Mouse (Mus musculus) ovary, postnatal 36 days (tissue): ENCODE results near the gene Iqcf3.

Source experiments
- DNase-seq: peaks from one replicate; pipeline ENCODE4 v3.0.0; 2022; ENCODE audit warnings: low spot score, mixed read lengths

The Iqcf3 gene

DNA sequence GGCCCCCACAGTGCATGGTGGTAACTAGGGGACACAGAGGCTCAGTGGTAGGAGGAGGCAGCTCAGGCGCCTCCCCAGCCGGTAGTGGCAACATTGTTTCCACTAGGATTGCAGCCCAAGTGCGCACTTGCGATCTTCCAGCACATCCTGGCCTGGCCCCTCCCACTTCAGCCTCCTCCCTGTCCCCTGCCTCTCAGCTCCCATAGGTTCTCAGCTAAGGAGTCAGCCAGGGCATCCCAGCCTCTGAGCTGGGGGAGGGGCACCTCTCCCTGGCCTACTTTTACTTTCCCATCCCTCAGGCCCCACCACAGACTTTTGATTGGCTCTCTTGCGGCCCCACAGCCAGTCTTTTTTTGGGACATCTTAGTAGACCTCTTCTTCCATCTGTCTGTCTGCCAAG lies 89.5 kb downstream of the Iqcf3 start:
- peak; percentile 52 for DNase-seq

DNA sequence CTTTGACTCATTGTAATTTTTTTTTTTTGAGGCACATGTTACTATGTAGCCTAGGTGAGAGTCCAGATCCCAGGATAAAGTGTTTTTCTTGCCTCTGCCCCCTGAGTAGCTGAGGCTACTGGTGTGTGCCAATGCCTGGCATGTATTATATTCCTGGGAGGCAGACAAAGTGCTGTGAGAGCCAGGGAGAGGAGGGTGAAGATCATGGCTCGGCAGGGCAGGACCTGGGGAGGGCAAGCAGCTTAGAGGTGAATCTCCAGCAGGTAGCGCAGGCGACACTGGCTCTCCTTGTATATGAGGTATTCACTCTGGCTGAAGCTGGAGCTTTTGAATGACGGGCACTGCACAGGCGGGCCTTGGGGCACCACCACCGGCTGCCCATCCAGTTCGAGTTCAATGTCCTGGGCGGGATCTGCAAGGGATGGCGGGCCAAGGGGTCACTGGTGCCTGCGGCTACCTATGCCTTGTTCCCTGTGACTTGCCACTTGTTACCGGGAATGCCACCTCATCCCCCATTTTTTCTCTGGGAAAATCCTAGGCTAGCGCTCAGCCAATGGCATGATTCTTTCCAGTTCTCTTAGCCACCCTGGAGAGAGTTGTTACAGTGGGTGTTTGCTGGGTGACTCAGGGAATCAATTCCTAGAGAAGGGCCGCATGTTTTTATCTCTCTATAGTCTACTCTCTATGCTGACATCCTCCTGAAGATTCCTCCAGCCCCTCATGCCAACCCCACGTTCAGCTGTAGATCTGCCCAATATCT lies 90.3 kb downstream of the Iqcf3 start:
- DNase-seq, result no peak

DNA sequence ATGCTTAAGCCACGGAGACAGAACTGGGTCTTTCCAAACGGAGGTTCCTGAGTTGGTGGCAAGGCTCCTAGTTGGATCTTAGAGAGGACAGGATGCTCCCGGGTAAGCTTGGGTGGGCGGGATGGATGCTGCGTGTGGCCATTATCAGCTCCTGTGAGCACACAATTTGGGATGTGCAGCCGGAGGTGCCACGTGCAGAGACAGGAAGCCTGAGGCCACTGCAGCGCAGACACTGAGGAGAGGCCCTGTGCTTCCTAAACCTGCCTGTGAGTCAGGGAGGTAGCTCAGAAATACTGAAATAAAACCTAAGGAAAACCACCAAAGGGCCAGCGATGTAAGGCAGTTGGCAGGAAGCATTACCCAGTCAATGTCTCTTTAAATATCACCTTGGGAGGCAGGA lies 91.7 kb downstream of the Iqcf3 start:
- no peak for DNase-seq

DNA sequence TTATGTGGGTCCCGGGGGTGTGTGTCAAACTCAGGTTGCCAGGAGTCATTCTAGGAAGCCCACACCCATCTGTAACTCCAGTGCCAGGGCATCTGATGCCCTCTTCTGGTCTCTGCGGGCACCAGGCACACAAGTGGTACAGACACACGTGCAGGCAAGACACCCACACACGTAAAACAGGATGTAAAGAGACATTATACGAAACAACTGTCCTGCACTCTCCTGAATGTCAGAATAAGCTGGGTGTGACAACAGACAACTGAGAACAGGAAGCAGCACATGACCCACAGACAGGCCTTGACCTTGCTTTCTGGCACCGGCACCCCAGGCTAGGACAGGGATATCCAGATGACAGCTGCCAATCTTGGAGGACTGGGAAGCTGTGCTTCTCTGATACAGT lies 92.1 kb downstream of the Iqcf3 start:
- no peak for DNase-seq

GRCm38 (mm10) chr9:106467746-106468145 lies 93.7 kb downstream of the Iqcf3 start:
- no peak for DNase-seq

GRCm38 (mm10) chr9:106466721-106467120 lies 94.7 kb downstream of the Iqcf3 start:
- no peak for DNase-seq

GRCm38 (mm10) chr9:106465571-106466200 lies 95.7 kb downstream of the Iqcf3 start, which contains the start of gene Gpr62:
TSS of gene Gpr62 (minus strand) at chr9:106465938.
- no peak for DNase-seq

DNA sequence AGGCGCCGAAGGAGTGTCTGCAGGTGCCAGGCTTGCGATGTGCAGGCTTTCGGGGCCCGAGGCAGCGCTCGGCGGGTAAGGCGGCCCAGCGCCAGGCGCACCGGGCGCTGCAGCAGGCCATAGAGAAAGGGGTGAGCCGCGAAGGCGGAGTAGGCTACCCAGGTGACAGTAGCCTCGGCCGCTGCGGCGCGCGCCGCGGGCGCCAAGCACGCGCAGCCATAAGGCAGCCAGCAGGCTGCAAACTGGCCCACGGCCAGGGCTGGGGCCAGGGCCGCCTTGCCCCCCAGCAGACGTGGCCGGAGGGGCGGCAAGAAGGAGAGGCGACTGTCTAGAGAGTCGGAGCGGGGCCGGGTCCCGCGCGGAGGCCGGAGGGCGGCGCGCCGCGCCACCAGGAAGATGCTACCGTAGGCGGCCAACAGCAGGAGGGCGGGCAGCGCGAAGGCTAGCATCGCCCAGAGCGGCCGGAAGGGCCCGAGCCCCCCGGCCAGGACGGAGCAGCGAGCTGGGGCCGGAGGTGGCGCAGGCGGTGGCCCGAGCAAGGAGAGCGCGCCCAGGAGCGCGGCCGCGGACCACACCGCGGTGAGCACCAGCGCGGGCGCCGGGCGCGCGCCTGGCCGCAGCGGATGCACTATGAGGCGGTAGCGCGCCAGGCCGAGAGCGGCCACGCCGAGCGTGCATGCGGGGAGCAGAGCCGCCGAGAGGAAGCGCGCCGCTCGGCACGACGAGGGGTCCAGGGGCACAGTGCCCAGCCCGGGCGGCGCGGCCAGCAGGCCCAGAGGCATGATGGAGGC lies 96.5 kb downstream of the Iqcf3 start:
- DNase-seq, result peak; percentile 55

DNA sequence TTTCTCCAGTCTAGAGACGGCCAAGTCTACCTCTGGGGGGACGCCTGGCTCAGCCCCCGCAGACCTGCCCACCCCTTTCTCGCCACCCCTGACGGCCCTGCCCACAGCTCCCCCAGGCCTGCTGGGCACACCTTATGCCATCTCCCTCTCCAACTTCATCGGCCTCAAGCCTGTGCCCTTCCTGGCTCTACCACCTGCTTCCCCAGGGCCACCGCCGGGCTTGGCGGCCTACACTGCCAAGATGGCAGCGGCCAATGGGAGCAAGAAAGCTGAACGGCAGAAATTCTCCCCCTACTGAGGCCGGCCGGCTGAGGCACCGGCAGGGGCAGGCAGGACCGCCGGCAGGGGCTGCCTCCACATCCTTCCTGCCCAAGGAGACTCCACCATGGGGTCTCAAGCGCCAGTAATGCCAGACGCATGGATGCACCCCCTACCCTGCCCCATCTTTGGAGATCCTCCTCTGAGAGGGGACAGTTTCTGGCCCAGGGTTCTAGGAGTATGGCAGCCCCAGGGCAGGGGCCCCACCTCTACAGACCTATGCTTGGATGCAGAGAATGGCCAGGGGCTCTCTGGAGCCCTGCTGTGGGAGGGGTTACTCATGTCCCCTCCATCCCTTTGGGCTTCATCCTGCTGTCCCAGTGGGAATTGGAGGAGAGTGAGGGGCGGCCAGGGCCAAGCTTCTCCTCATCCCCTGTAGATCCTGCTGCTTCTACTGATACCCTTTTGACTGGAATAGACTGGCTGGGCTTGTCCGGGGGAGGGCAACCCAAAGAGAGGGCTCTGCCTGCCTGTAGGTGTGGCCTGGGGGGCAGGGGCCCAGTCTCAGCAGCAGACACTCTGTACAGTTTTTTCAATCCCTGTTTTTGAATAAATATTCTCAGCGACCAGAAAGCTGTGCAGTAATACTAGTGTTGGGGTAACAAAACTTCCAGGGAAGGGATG lies 98.0 kb downstream of the Iqcf3 start:
- no peak for DNase-seq

DNA sequence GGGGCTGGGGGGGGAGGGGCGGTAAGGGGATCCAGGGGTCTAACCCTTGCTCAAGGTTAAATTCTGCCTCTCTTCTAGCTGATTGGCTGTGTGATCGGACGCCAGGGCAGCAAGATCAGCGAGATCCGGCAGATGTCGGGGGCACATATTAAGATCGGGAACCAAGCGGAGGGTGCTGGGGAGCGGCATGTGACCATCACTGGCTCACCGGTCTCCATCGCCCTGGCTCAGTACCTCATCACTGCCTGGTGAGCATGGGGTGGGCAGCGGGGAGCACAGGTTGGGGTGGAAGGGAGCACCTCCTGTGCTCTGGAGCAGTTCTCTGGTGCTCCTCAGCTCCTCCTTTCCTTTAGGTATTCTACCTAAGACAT lies 99.0 kb downstream of the Iqcf3 start:
- no peak for DNase-seq

DNA sequence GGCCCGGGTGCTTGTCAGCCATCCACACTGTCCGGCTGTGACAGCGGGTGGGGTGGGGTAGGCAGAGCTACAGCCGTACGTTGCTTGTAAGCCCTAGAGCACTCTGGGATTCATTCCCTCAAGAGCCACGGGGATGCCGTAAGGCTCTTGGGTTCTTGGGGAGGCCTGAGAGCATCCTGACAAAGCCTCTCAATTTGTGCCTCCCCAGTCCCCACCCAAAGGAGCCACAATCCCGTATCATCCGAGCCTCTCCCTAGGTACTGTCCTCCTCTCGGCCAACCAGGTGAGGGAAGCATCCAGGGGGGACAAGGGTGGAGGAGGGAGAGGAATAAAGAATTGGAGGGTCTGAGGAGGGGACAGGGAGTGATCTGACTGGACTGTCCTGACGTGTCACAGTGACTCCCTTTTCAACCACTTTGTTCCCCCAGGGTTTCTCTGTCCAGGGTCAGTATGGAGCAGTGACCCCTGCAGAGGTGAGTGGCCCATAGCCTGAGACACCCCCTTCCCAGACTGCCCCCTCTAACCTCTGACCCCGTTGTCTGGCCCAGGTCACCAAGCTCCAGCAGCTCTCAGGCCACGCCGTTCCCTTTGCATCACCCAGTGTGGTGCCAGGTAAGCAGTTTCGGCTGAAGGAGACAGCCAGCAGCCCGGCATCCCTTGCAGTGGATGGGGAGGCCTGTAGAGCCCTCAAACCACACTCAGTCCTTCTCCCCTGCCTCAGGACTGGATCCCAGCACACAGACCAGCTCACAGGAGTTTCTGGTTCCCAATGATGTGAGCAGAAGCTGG lies 99.6 kb downstream of the Iqcf3 start:
- no peak for DNase-seq

GRCm38 (mm10) chr9:106461026-106461415 lies 100.4 kb downstream of the Iqcf3 start:
- DNase-seq, result no peak

GRCm38 (mm10) chr9:106460401-106461025 lies 100.9 kb downstream of the Iqcf3 start:
- no peak for DNase-seq

- DNase-seq, result no peak
These were observed 101.5 kb downstream of the Iqcf3 start for GRCm38 (mm10) chr9:106459946-106460345.

DNA sequence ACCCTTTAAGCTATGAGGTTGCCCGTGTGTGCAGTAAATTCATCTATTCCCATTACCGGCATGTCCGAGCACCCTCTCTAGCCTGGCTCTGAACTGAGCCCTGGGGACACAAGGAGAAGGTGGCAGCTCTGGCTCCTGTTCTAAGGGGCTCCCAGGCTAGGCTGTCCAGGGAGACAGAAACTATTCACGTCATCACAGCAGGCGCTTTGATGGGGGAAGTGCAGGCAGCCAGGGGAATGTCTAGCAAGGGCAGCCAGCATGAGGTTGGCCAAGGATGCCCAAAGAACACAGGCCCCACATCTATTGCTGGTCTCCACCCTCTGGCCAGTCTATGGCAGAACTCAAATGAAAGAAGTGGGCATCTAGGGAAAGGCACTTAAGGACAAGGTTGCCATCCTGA lies 103.5 kb downstream of the Iqcf3 start:
- DNase-seq, result no peak

- no peak for DNase-seq
These were observed 104.3 kb downstream of the Iqcf3 start for GRCm38 (mm10) chr9:106457163-106457559.

GRCm38 (mm10) chr9:106456325-106457162 lies 104.9 kb downstream of the Iqcf3 start:
- no peak for DNase-seq

DNA sequence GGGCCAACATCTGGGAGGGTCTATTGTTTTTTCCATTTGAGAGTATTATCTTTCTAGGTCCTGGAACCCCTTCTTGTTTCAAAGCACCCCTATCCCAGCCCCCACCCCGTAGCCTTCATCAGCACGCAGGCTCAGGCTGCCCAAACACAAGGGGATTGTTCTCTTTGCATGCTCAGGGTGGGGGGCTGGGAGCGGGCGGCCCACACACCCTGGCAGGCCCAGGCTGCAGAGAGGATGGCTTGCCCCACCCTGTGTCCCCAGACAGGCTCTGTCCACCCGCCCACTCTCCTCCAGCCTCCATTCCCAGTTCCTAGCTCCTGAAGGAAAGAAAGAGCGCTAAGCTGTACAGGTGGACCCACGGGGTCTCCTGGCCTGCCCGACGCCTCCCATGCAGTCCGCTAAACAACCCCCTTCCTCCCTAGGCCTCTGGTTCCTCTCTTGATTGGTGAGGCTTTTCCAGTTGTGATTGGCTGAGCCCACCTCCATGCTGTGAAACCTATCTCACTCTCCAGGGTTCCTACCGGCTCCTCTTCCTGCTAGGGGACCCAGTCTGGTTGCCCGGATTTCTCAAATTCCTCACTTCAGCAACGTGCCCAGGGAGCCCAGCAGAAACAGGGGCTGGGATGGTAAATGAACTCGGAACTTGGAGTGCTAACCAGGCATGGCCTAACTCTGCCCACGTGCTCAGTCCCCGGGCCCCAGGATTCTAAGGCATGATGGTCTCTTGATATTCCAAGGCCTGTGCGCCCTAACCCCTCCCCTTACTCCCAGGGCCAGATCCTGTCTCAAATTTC lies 106.3 kb downstream of the Iqcf3 start:
- DNase-seq, result no peak
